Comparison of ENCODE assay signal across 15 mouse cellular contexts in the genomic region with DNA sequence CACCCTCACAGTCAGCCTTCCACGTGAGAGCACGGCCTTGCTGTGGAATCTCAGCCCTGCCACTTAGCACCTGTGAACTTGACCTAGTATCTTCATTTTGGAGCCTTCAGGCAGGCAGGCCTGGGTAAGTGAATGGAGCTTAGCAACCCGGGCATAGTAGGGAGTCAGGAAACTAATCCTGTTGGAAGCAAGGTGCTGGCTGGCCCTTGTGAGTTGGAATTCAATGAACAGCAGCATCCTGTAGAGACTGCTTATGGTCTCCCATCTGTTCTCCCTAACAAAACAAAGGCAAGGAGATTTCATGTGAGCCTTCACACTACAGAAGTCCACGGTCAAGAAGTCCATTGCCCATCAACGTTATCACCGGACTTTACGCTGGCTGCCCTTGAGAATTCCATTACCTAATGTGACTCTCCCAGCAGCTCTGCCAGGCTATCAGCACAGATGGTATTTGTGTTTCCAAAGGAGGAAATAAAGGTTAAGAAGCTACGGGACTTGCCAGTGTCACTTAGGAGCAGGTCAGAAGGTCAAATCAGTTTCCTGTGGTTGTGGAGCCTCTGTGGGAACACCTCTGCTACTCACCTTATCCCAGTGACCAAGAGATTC. TPM values are rescaled to one million over a fixed set of nuclear protein-coding genes. Genes with fewer than 3 reads are reported as not detected.
A peak's percentile ranks its signal among the peaks of the same experiment; 100 is the strongest.
DNase-seq lines count a peak whose midpoint lies in the region; ATAC-seq lines count a peak whose summit lies in the region.
"Had no signal": no experiment of that assay in that cellular context is flagged by ENCODE, and none has a peak within 500 bp of the region (broad histone marks: within the 10 kb centered on the region; RNA-seq: fewer than 3 reads in every experiment).

No protein-coding gene starts in this region.

- whole genome bisulfite sequencing in heart, embryonic 12.5 days, result 29% methylated on average over 8 of the region's 8 CpGs

- no peak overlapping the region for H3K4me3 ChIP-seq in heart, embryonic 12.5 days
- H3K4me3 ChIP-seq: neural tube, embryonic 13.5 days had no signal

- H3K9ac ChIP-seq in heart, embryonic 12.5 days, result no peak overlapping the region
- H3K9ac ChIP-seq: neural tube, embryonic 13.5 days had no signal

- peak overlapping the region; percentile 61 for H3K27ac ChIP-seq in heart, embryonic 12.5 days (ENCODE audit: poor library complexity, severe bottlenecking)
- H3K27ac ChIP-seq: neural tube, embryonic 13.5 days had no signal

- H3K4me1 ChIP-seq in heart, embryonic 12.5 days (replicated peaks), result peaks cover 9% of the 10 kb centered on the region
- H3K4me1 ChIP-seq: neural tube, embryonic 13.5 days had no signal

- no peaks in the 10 kb centered on the region for H3K36me3 ChIP-seq in heart, embryonic 12.5 days
- H3K36me3 ChIP-seq: neural tube, embryonic 13.5 days had no signal

- H3K4me2 ChIP-seq in heart, embryonic 12.5 days, result no peak overlapping the region
- H3K4me2 ChIP-seq: neural tube, embryonic 13.5 days had no signal

- H3K27me3 ChIP-seq in heart, embryonic 12.5 days (replicated peaks), result no peaks in the 10 kb centered on the region
- H3K27me3 ChIP-seq: neural tube, embryonic 13.5 days had no signal

- H3K9me3 ChIP-seq in heart, embryonic 12.5 days (replicated peaks), result no peaks in the 10 kb centered on the region
- H3K9me3 ChIP-seq: neural tube, embryonic 13.5 days had no signal

- peak; percentile 16 for DNase-seq in adrenal gland, postnatal 14 days
- DNase-seq in adrenal gland, adult 18-20 months (ENCODE audit: low spot score in 2 of 2), result no peak
- DNase-seq in adrenal gland, postnatal 36 days, result peak; percentile 19
- peak; percentile 41 for DNase-seq in cerebellum, adult 8-10 months
- DNase-seq in embryo, embryonic 10 days (ENCODE audit: low spot score), result no peak
- DNase-seq in spleen, postnatal 10 days (ENCODE audit: low spot score in 2 of 2), result no peak
- no peak for DNase-seq in kidney, postnatal 36 days
- DNase-seq: gastrocnemius, postnatal 14 days; kidney, postnatal 25 days; lung, postnatal 4 days; thymus, postnatal 36 days had no signal

- ATAC-seq in heart, embryonic 12.5 days (ENCODE audit: insufficient number of reproducible peaks, low FRiP score), result peak; percentile 64
- ATAC-seq: forebrain, embryonic 16.5 days; intestine, postnatal 0 days had no signal

RNA-seq across cellular contexts. Expression of a gene that starts 24.5 kb away (rescaled TPM):
- total RNA-seq in adrenal gland, postnatal 14 days (2021), result 21.4 and 26.5 TPM in 2 replicates
- total RNA-seq in adrenal gland, adult 18-20 months (2021), result 10 to 100 TPM; 17.3 to 22.2 TPM
- 10 to 100 TPM; 23.6 to 33.3 TPM for total RNA-seq in adrenal gland, postnatal 36 days (2021)
- 27.2 and 29.1 TPM in 2 replicates for polyA plus RNA-seq in heart, embryonic 12.5 days (2016; fragmentation: Nextera tagmentation; extraction: Ambion mirVana)

Comparison
In these comparisons a context has a peak if more than half of its experiments do, and no peak if none do; other contexts are left out.
1. DNase-seq: peak in adrenal gland, postnatal 14 days (single experiment), adrenal gland, postnatal 36 days (2 of 2) and cerebellum, adult 8-10 months (single experiment); none in adrenal gland, adult 18-20 months (0 of 2), embryo, embryonic 10 days (single experiment), spleen, postnatal 10 days (0 of 2) and kidney, postnatal 36 days (0 of 2).